Mouse (Mus musculus): ENCODE measurements at regions not wholly inside any gene's neighbourhood (a gene's known extent, or its start where the extent isn't known, plus 50 kb on each side); places are given as distances from the start of the nearest gene placed in this dataset.

GRCm38 (mm10) chr10:43718768-43719167, 140.7 kb downstream of the Cd24a start:
- Histone ChIP-seq H3K36me3 (ENCODE audit: control insufficient read depth, insufficient read depth, low read length) (no peaks in the 10 kb centered on the region), H3K4me1 (ENCODE audit: control insufficient read depth, insufficient read depth, low read length) (peaks cover 21% of the 10 kb centered on the region), H3K9ac (replicated peaks; ENCODE audit: low read length) (no peak overlapping the region), H3K4me2 (ENCODE audit: low read length) (no peak overlapping the region), H3K27me3 (ENCODE audit: control insufficient read depth, insufficient read depth, low read length) (no peaks in the 10 kb centered on the region), H3K27ac (replicated peaks; ENCODE audit: low read depth, low read length) (no peak overlapping the region), H3K4me3 (replicated peaks; ENCODE audit: low read depth, low read length) (no peak overlapping the region), H3K9me3 (ENCODE audit: control insufficient read depth, low read length) (no peaks in the 10 kb centered on the region)
- 57% methylated on average over 13 of the region's 13 CpGs for WGBS
- DNase-seq (peak; percentile 44), ATAC-seq (ENCODE audit: low FRiP score, low TSS enrichment) (no peak)

- no peak for ATAC-seq (ENCODE audit: low FRiP score, low TSS enrichment)
- Histone ChIP-seq H3K4me3 (replicated peaks; ENCODE audit: low read depth, low read length) (no peak overlapping the region), H3K27ac (replicated peaks; ENCODE audit: low read depth, low read length) (no peak overlapping the region), H3K9me3 (ENCODE audit: control insufficient read depth, low read length) (no peaks in the 10 kb centered on the region), H3K4me2 (ENCODE audit: low read length) (no peak overlapping the region), H3K27me3 (ENCODE audit: control insufficient read depth, insufficient read depth, low read length) (no peaks in the 10 kb centered on the region), H3K36me3 (ENCODE audit: control insufficient read depth, insufficient read depth, low read length) (no peaks in the 10 kb centered on the region), H3K4me1 (ENCODE audit: control insufficient read depth, insufficient read depth, low read length) (peaks cover 25% of the 10 kb centered on the region), H3K9ac (replicated peaks; ENCODE audit: low read length) (no peak overlapping the region)
- 74% methylated on average over 4 of the region's 4 CpGs for WGBS
- no peak for DNase-seq
These were observed 143.3 kb downstream of the Cd24a start for GRCm38 (mm10) chr10:43721356-43721755.

GRCm38 (mm10) chr10:43722164-43722563, 144.1 kb downstream of the Cd24a start:
- DNase-seq (peak; percentile 45), ATAC-seq (ENCODE audit: low FRiP score, low TSS enrichment) (peak; percentile 41; the same call in 1 of the 2 replicates)
- Histone ChIP-seq H3K27ac (replicated peaks; ENCODE audit: low read depth, low read length) (peak overlapping the region; percentile 39; the same call in 1 of the 2 replicates), H3K27me3 (ENCODE audit: control insufficient read depth, insufficient read depth, low read length) (no peaks in the 10 kb centered on the region), H3K4me3 (replicated peaks; ENCODE audit: low read depth, low read length) (peak overlapping the region; percentile 34; the same call in 1 of the 2 replicates), H3K4me1 (ENCODE audit: control insufficient read depth, insufficient read depth, low read length) (peaks cover 25% of the 10 kb centered on the region), H3K36me3 (ENCODE audit: control insufficient read depth, insufficient read depth, low read length) (no peaks in the 10 kb centered on the region), H3K9ac (replicated peaks; ENCODE audit: low read length) (peak overlapping the region; percentile 25; the same call in 1 of the 2 replicates), H3K4me2 (ENCODE audit: low read length) (peak overlapping the region; percentile 75), H3K9me3 (ENCODE audit: control insufficient read depth, low read length) (no peaks in the 10 kb centered on the region)
- WGBS: 0% methylated on average over 3 of the region's 3 CpGs

- Histone ChIP-seq H3K4me2 (ENCODE audit: low read length) (peak overlapping the region; percentile 75), H3K4me3 (replicated peaks; ENCODE audit: low read depth, low read length) (peak overlapping the region; percentile 34), H3K9me3 (ENCODE audit: control insufficient read depth, low read length) (no peaks in the 10 kb centered on the region), H3K27me3 (ENCODE audit: control insufficient read depth, insufficient read depth, low read length) (no peaks in the 10 kb centered on the region), H3K4me1 (ENCODE audit: control insufficient read depth, insufficient read depth, low read length) (peaks cover 25% of the 10 kb centered on the region), H3K9ac (replicated peaks; ENCODE audit: low read length) (peak overlapping the region; percentile 44; the same call in 1 of the 2 replicates), H3K36me3 (ENCODE audit: control insufficient read depth, insufficient read depth, low read length) (no peaks in the 10 kb centered on the region), H3K27ac (replicated peaks; ENCODE audit: low read depth, low read length) (peak overlapping the region; percentile 39)
- peak; percentile 65 for DNase-seq
- WGBS: 3% methylated on average over 23 of the region's 23 CpGs
- peak; percentile 63; the same call in 1 of the 2 replicates for ATAC-seq (ENCODE audit: low FRiP score, low TSS enrichment)
These were observed 144.9 kb downstream of the Cd24a start for GRCm38 (mm10) chr10:43722711-43723614.

GRCm38 (mm10) chr10:43723615-43723937, 145.5 kb downstream of the Cd24a start:
- Histone ChIP-seq H3K9ac (replicated peaks; ENCODE audit: low read length) (peak overlapping the region; percentile 44; the same call in 1 of the 2 replicates), H3K9me3 (ENCODE audit: control insufficient read depth, low read length) (no peaks in the 10 kb centered on the region), H3K4me2 (ENCODE audit: low read length) (peak overlapping the region; percentile 75), H3K27ac (replicated peaks; ENCODE audit: low read depth, low read length) (peak overlapping the region; percentile 39), H3K36me3 (ENCODE audit: control insufficient read depth, insufficient read depth, low read length) (no peaks in the 10 kb centered on the region), H3K27me3 (ENCODE audit: control insufficient read depth, insufficient read depth, low read length) (no peaks in the 10 kb centered on the region), H3K4me1 (ENCODE audit: control insufficient read depth, insufficient read depth, low read length) (peaks cover 25% of the 10 kb centered on the region), H3K4me3 (replicated peaks; ENCODE audit: low read depth, low read length) (peak overlapping the region; percentile 34)
- no peak for ATAC-seq (ENCODE audit: low FRiP score, low TSS enrichment)
- DNase-seq: no peak
- 1% methylated on average over 12 of the region's 12 CpGs for WGBS

GRCm38 (mm10) chr10:43727746-43728145, 149.7 kb downstream of the Cd24a start:
- H3K9me3 ChIP-seq (ENCODE audit: control insufficient read depth, low read length): no peaks in the 10 kb centered on the region
- H3K27me3 ChIP-seq (ENCODE audit: control insufficient read depth, insufficient read depth, low read length): no peaks in the 10 kb centered on the region
- 90% methylated on average over 6 of the region's 6 CpGs for WGBS
- H3K36me3 ChIP-seq (ENCODE audit: control insufficient read depth, insufficient read depth, low read length): no peaks in the 10 kb centered on the region
- no peak overlapping the region for H3K27ac ChIP-seq (replicated peaks; ENCODE audit: low read depth, low read length)
- peaks cover 13% of the 10 kb centered on the region for H3K4me1 ChIP-seq (ENCODE audit: control insufficient read depth, insufficient read depth, low read length)
- no peak for DNase-seq
- H3K4me3 ChIP-seq (replicated peaks; ENCODE audit: low read depth, low read length): no peak overlapping the region
- ATAC-seq (ENCODE audit: low FRiP score, low TSS enrichment): no peak
- H3K4me2 ChIP-seq (ENCODE audit: low read length): no peak overlapping the region
- no peak overlapping the region for H3K9ac ChIP-seq (replicated peaks; ENCODE audit: low read length)

- DNase-seq (no peak), ATAC-seq (ENCODE audit: low FRiP score, low TSS enrichment) (no peak)
- Histone ChIP-seq H3K27ac (replicated peaks; ENCODE audit: low read depth, low read length) (no peak overlapping the region), H3K9ac (replicated peaks; ENCODE audit: low read length) (no peak overlapping the region), H3K27me3 (ENCODE audit: control insufficient read depth, insufficient read depth, low read length) (no peaks in the 10 kb centered on the region), H3K9me3 (ENCODE audit: control insufficient read depth, low read length) (no peaks in the 10 kb centered on the region), H3K36me3 (ENCODE audit: control insufficient read depth, insufficient read depth, low read length) (no peaks in the 10 kb centered on the region), H3K4me2 (ENCODE audit: low read length) (no peak overlapping the region), H3K4me3 (replicated peaks; ENCODE audit: low read depth, low read length) (no peak overlapping the region), H3K4me1 (ENCODE audit: control insufficient read depth, insufficient read depth, low read length) (no peaks in the 10 kb centered on the region)
- 38% methylated on average over 3 of the region's 3 CpGs for WGBS
These were observed 151.1 kb downstream of the Cd24a start for GRCm38 (mm10) chr10:43729184-43729583.

- DNase-seq (no peak), ATAC-seq (ENCODE audit: low FRiP score, low TSS enrichment) (no peak)
- no peaks in the 10 kb centered on the region for H3K4me1 ChIP-seq (ENCODE audit: control insufficient read depth, insufficient read depth, low read length)
- no peak overlapping the region for H3K4me3 ChIP-seq (replicated peaks; ENCODE audit: low read depth, low read length)
- H3K27me3 ChIP-seq (ENCODE audit: control insufficient read depth, insufficient read depth, low read length): no peaks in the 10 kb centered on the region
- H3K36me3 ChIP-seq (ENCODE audit: control insufficient read depth, insufficient read depth, low read length): no peaks in the 10 kb centered on the region
- H3K27ac ChIP-seq (replicated peaks; ENCODE audit: low read depth, low read length): no peak overlapping the region
- no peaks in the 10 kb centered on the region for H3K9me3 ChIP-seq (ENCODE audit: control insufficient read depth, low read length)
- no peak overlapping the region for H3K9ac ChIP-seq (replicated peaks; ENCODE audit: low read length)
- no peak overlapping the region for H3K4me2 ChIP-seq (ENCODE audit: low read length)
- 82% methylated on average over 13 of the region's 13 CpGs for WGBS
These were observed 155.7 kb downstream of the Cd24a start for GRCm38 (mm10) chr10:43733618-43734415.

Data from midbrain, embryonic 14.5 days (tissue).